Mouse (Mus musculus) stomach, postnatal 0 days (tissue): ENCODE measurements around the gene Rex1bd.

Experiments
- CTCF ChIP-seq: IDR thresholded peaks from 2 replicates; pipeline ENCODE4 v1.5.1; 2016; ENCODE audit warnings: antibody characterized with exemption, low read depth, mild to moderate bottlenecking, moderate library complexity
- EP300 ChIP-seq: optimal IDR thresholded peaks from 2 replicates; pipeline ENCODE3; 2016; ENCODE audit warnings: antibody characterized with exemption

DNA sequence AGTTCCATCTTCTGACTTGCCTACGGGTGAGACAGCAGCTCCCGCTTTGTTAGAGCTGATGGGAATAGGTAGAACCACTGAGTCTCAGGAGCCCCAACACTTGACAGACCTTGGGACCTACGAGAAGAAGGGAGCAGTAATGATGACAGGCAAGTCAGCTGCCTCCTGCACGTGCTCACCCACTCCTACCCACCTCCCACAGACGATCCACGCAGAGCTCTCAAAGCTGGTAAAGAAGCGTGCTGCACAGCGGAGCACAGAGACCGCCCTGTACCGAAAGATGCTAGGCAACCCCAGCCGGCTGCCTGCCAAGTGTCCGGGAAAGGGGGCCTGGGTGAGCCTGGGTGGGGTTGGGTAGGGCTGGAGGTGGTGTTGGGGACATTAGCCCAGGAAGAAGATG is 27.7 kb upstream of the Rex1bd start:
- TF ChIP-seq CTCF: no peak
- TF ChIP-seq EP300: no peak
